Mouse (Mus musculus) small intestine, adult 2 months (tissue): ENCODE measurements around the gene Dnajc19. TPM values are rescaled to one million over a fixed set of nuclear protein-coding genes. Genes with fewer than 3 reads are reported as not detected.

Experiments used
- H3K27ac ChIP-seq: fragments of 200-500 bp; 2 replicates; pipeline ENCODE4 v1.5.1; 2012; ENCODE audit warnings: low read depth, low read length, control low read depth, inconsistent platforms; ENCODE audit not compliant: insufficient read depth
- H3K27me3 ChIP-seq: fragments of 200-500 bp; 2 replicates; pipeline ENCODE4 v1.6.1; 2012; ENCODE audit warnings: mild to moderate bottlenecking, moderate library complexity, low read length, inconsistent platforms; ENCODE audit not compliant: control insufficient read depth, insufficient read depth
- H3K36me3 ChIP-seq: fragments of 200-500 bp; 2 replicates; pipeline ENCODE4 v1.6.1; 2012; ENCODE audit warnings: mild to moderate bottlenecking, low read length, control low read depth, inconsistent platforms; ENCODE audit not compliant: control insufficient read depth, insufficient read depth
- H3K4me1 ChIP-seq: fragments of 200-500 bp; 2 replicates; pipeline ENCODE4 v1.6.1; 2012; ENCODE audit warnings: low read length, inconsistent platforms, mixed read lengths; ENCODE audit not compliant: control insufficient read depth, insufficient read depth, insufficient read length
- H3K4me3 ChIP-seq: fragments of 200-500 bp; 2 replicates; pipeline ENCODE4 v1.5.1; 2012; ENCODE audit warnings: low read depth, mild to moderate bottlenecking, control low read depth, inconsistent platforms, low read length, moderate library complexity
- CTCF ChIP-seq: fragments of 200-500 bp; IDR thresholded peaks from 2 replicates; pipeline ENCODE4 v1.5.1; 2012; ENCODE audit warnings: low read depth, mild to moderate bottlenecking, control low read depth, inconsistent platforms, low read length, moderate library complexity, mixed read lengths; ENCODE audit not compliant: insufficient replicate concordance, insufficient read length; ENCODE audit errors: extremely low read depth
- POLR2A ChIP-seq: fragments of 200-500 bp; IDR thresholded peaks from 2 replicates; pipeline ENCODE4 v1.6.1; 2012; ENCODE audit warnings: low read depth, mild to moderate bottlenecking, control low read depth, inconsistent platforms, low read length, moderate library complexity
- WGBS: fragments of 180-500 bp; shearing (Covaris S2); methylation state at CpG from one replicate; pipeline ENCODE4 v1.1.7; 2018; 5-methylcytosine and 5-hydroxymethylcytosine counted together
- polyA plus RNA-seq: library from polyadenylated mRNA; depleted of rRNA; stranded (reverse); fragments of >200 nt; gene quantifications from 2 replicates; pipeline ENCODE4 v1.2.3, GENCODE M21; 2012; rRNA removed

The Dnajc19 gene
- polyA plus RNA-seq, result 48.6 and 89.4 TPM in 2 replicates

- Histone ChIP-seq H3K4me3 (peak within 1 kb of the TSS; percentile 76), H3K27ac (peak within 1 kb of the TSS; percentile 32; the same call in 1 of the 2 replicates), H3K4me1 (no peaks in the 10 kb centered on the region; the same call in 1 of the 2 replicates), H3K27me3 (no peaks in the 10 kb centered on the region), H3K36me3 (peaks cover 5% of the 10 kb centered on the region)
- TF ChIP-seq POLR2A (peak; percentile 60; the same call in 1 of the 2 replicates), CTCF (no peak)
- WGBS, result under 1% methylated on average over 50 of the region's 50 CpGs
Measured at GRCm38 (mm10) chr3:34080900-34081662, at the start of gene Dnajc19. Dnajc19 (minus strand) TSS chr3:34081321.

- TF ChIP-seq POLR2A (no peak), CTCF (no peak)
- Histone ChIP-seq H3K4me1 (no peaks in the 10 kb centered on the region), H3K27ac (no peak overlapping the region), H3K27me3 (no peaks in the 10 kb centered on the region), H3K36me3 (no peaks in the 10 kb centered on the region), H3K4me3 (no peak overlapping the region)
- WGBS, result 78% methylated on average over 6 of the region's 6 CpGs
Measured at GRCm38 (mm10) chr3:34129957-34130356, 48.8 kb upstream of the Dnajc19 start.

- TF ChIP-seq CTCF, result no peak
- TF ChIP-seq POLR2A, result no peak
- peak overlapping the region; percentile 77; the same call in 1 of the 2 replicates for H3K27ac ChIP-seq
- H3K4me3 ChIP-seq, result no peak overlapping the region
- H3K4me1 ChIP-seq, result peaks cover 1% of the 10 kb centered on the region; the same call in 1 of the 2 replicates
- WGBS, result 28% methylated on average over 5 of the region's 5 CpGs
- H3K36me3 ChIP-seq, result no peaks in the 10 kb centered on the region
- H3K27me3 ChIP-seq, result no peaks in the 10 kb centered on the region
Measured at GRCm38 (mm10) chr3:34121311-34121710, 40.2 kb upstream of the Dnajc19 start.

GRCm38 (mm10) chr3:34120791-34121190, 39.7 kb upstream of the Dnajc19 start:
- TF ChIP-seq CTCF, result no peak
- no peak for TF ChIP-seq POLR2A
- Histone ChIP-seq H3K4me3 (no peak overlapping the region), H3K27me3 (no peaks in the 10 kb centered on the region), H3K36me3 (no peaks in the 10 kb centered on the region), H3K27ac (peak overlapping the region; percentile 61), H3K4me1 (peaks cover 1% of the 10 kb centered on the region; the same call in 1 of the 2 replicates)
- 48% methylated on average over 3 of the region's 3 CpGs for WGBS

GRCm38 (mm10) chr3:34119869-34120268, 38.7 kb upstream of the Dnajc19 start:
- Histone ChIP-seq H3K36me3 (no peaks in the 10 kb centered on the region), H3K27ac (peak overlapping the region; percentile 61), H3K4me1 (peaks cover 1% of the 10 kb centered on the region; the same call in 1 of the 2 replicates), H3K27me3 (no peaks in the 10 kb centered on the region), H3K4me3 (no peak overlapping the region)
- 63% methylated on average over 4 of the region's 4 CpGs for WGBS
- no peak for TF ChIP-seq CTCF
- no peak for TF ChIP-seq POLR2A

- no peaks in the 10 kb centered on the region for H3K27me3 ChIP-seq
- WGBS, result 50% methylated on average over 6 of the region's 6 CpGs
Measured at GRCm38 (mm10) chr3:34115806-34116205, 34.7 kb upstream of the Dnajc19 start.

GRCm38 (mm10) chr3:34111941-34112685, 31.0 kb upstream of the Dnajc19 start:
- Histone ChIP-seq H3K4me1 (no peaks in the 10 kb centered on the region), H3K27me3 (no peaks in the 10 kb centered on the region), H3K4me3 (no peak overlapping the region), H3K36me3 (no peaks in the 10 kb centered on the region), H3K27ac (no peak overlapping the region)
- TF ChIP-seq CTCF (no peak), POLR2A (no peak)
- 60% methylated on average over 11 of the region's 11 CpGs for WGBS

More at GRCm38 (mm10) chr3:34115806-34116205, 34.7 kb upstream of the Dnajc19 start:
- no peak overlapping the region for H3K4me3 ChIP-seq
- no peaks in the 10 kb centered on the region; the same call in 1 of the 2 replicates for H3K4me1 ChIP-seq
- no peak for TF ChIP-seq CTCF
- TF ChIP-seq POLR2A, result no peak
- H3K27ac ChIP-seq, result no peak overlapping the region
- H3K36me3 ChIP-seq, result no peaks in the 10 kb centered on the region
